Mouse (Mus musculus) midbrain, embryonic 11.5 days (tissue): ENCODE results near the gene Crbn. TPM values are rescaled to one million over a fixed set of nuclear protein-coding genes. Genes with fewer than 3 reads are reported as not detected.

ENCODE experiments used
- ATAC-seq: fragments of 200-750 bp; cut with Nextera tagmentation; 2 replicates; pipeline ENCODE4 v1.8.0; 2017; ENCODE audit warnings: moderate TSS enrichment, moderate library complexity; ENCODE audit not compliant: low FRiP score
- DNase-seq: peaks from one replicate; pipeline ENCODE4 v3.0.0; 2015; ENCODE audit warnings: low spot score; ENCODE audit errors: missing footprints
- H3K27ac ChIP-seq: fragments of 300-500 bp; sonication (generic); 2 replicates; pipeline ENCODE4 v1.5.1; 2014; ENCODE audit warnings: low read depth, low read length
- H3K27me3 ChIP-seq: fragments of 300-500 bp; sonication (generic); 2 replicates; pipeline ENCODE4 v1.6.1; 2014; ENCODE audit warnings: mild to moderate bottlenecking, low read length, moderate library complexity, mixed read lengths; ENCODE audit not compliant: control insufficient read depth, insufficient read depth
- H3K36me3 ChIP-seq: fragments of 300-500 bp; sonication (generic); 2 replicates; pipeline ENCODE4 v1.6.1; 2014; ENCODE audit warnings: mild to moderate bottlenecking, low read length, moderate library complexity, mixed read lengths; ENCODE audit not compliant: control insufficient read depth, insufficient read depth
- H3K4me1 ChIP-seq: fragments of 300-500 bp; sonication (generic); 2 replicates; pipeline ENCODE4 v1.6.1; 2014; ENCODE audit warnings: low read length; ENCODE audit not compliant: control insufficient read depth, insufficient read depth
- H3K4me2 ChIP-seq: fragments of 300-500 bp; sonication (generic); 2 replicates; pipeline ENCODE4 v1.6.1; 2014; ENCODE audit warnings: mild to moderate bottlenecking, moderate library complexity
- H3K4me3 ChIP-seq: fragments of 300-500 bp; sonication (generic); 2 replicates; pipeline ENCODE4 v1.5.1; 2014; ENCODE audit warnings: low read depth, low read length
- H3K9ac ChIP-seq: fragments of 300-500 bp; sonication (generic); 2 replicates; pipeline ENCODE4 v1.6.1; 2014; ENCODE audit warnings: low read length
- H3K9me3 ChIP-seq: fragments of 300-500 bp; sonication (generic); 2 replicates; pipeline ENCODE4 v1.6.1; 2016; ENCODE audit warnings: low read length; ENCODE audit not compliant: control insufficient read depth
- WGBS: fragments of 180-500 bp; shearing (Covaris S2); extraction: QIAGEN DNeasy Blood & Tissue Kit; methylation state at CpG from one replicate; pipeline ENCODE4 v1.1.7; 2014; 5-methylcytosine and 5-hydroxymethylcytosine counted together
- polyA plus RNA-seq: library from polyadenylated mRNA; unstranded; fragments of >200 nt; fragmentation: Nextera tagmentation; extraction: Ambion mirVana; gene quantifications from 2 replicates; pipeline ENCODE4 v1.2.1, GENCODE M21; 2014

Crbn gene
- polyA plus RNA-seq, 1 experiment from 2014 or later = 58.1 TPM

- ATAC-seq (no peak), DNase-seq (no peak)
- Histone ChIP-seq H3K9ac (no peak within 1 kb of the TSS), H3K4me3 (no peak within 1 kb of the TSS), H3K27me3 (no peaks in the 10 kb centered on the region), H3K4me2 (no peak within 1 kb of the TSS), H3K9me3 (no peaks in the 10 kb centered on the region), H3K27ac (no peak within 1 kb of the TSS), H3K36me3 (no peaks in the 10 kb centered on the region), H3K4me1 (no peaks in the 10 kb centered on the region)
- WGBS = 78% methylated on average over 6 of the region's 6 CpGs
Observed at GRCm38 (mm10) chr6:106748887-106749388, 50.9 kb downstream of the Crbn start, which contains the start of gene Il5ra. TSS of gene Il5ra (minus strand) at chr6:106749037.

- Histone ChIP-seq H3K4me2 (no peak overlapping the region), H3K9ac (no peak overlapping the region), H3K27ac (no peak overlapping the region), H3K4me1 (no peaks in the 10 kb centered on the region), H3K27me3 (no peaks in the 10 kb centered on the region), H3K36me3 (no peaks in the 10 kb centered on the region), H3K4me3 (no peak overlapping the region), H3K9me3 (no peaks in the 10 kb centered on the region)
- no peak for DNase-seq
- no peak for ATAC-seq
- 80% methylated on average over 3 of the region's 3 CpGs for WGBS
Observed at GRCm38 (mm10) chr6:106747804-106748203, 52.1 kb downstream of the Crbn start.

DNA sequence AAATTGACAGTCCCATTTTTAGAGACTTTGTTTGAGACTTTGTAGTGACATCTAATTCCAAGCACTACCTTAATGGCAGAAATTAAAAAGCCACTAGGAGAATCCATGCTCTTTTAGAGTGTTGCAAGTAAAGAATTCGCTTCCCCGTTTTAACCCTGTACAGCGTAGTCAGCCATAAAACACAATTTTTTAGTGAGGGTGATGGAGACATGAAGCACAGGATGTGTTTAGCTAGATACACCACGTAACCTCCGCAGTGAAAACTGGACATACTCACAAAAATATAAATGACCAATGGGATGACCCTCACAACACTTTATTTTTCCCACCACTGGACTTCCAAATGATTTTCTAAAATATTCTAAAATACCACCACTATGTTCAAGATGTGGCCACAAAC, 52.6 kb downstream of the Crbn start:
- 98% methylated on average over 5 of the region's 5 CpGs for WGBS
- Histone ChIP-seq H3K27me3 (no peaks in the 10 kb centered on the region), H3K4me2 (no peak overlapping the region), H3K36me3 (no peaks in the 10 kb centered on the region), H3K4me1 (no peaks in the 10 kb centered on the region), H3K9ac (no peak overlapping the region), H3K9me3 (no peaks in the 10 kb centered on the region), H3K27ac (no peak overlapping the region), H3K4me3 (no peak overlapping the region)
- ATAC-seq = no peak
- no peak for DNase-seq

- Histone ChIP-seq H3K9ac (no peak overlapping the region), H3K4me1 (no peaks in the 10 kb centered on the region), H3K27ac (no peak overlapping the region), H3K4me3 (no peak overlapping the region), H3K27me3 (no peaks in the 10 kb centered on the region), H3K36me3 (no peaks in the 10 kb centered on the region), H3K9me3 (no peaks in the 10 kb centered on the region), H3K4me2 (no peak overlapping the region)
- ATAC-seq = no peak
- no peak for DNase-seq
- WGBS = 86% methylated on average over 7 of the region's 7 CpGs
Observed at GRCm38 (mm10) chr6:106745673-106746394, 54.0 kb downstream of the Crbn start.

GRCm38 (mm10) chr6:106743556-106744233, 56.2 kb downstream of the Crbn start:
- H3K27me3 ChIP-seq = no peaks in the 10 kb centered on the region
- no peaks in the 10 kb centered on the region for H3K9me3 ChIP-seq
- no peak overlapping the region for H3K4me2 ChIP-seq
- no peak for DNase-seq
- H3K9ac ChIP-seq = no peak overlapping the region
- ATAC-seq = no peak
- WGBS = 77% methylated on average over 7 of the region's 7 CpGs
- no peak overlapping the region for H3K27ac ChIP-seq
- H3K36me3 ChIP-seq = no peaks in the 10 kb centered on the region
- no peak overlapping the region for H3K4me3 ChIP-seq
- no peaks in the 10 kb centered on the region for H3K4me1 ChIP-seq

GRCm38 (mm10) chr6:106740244-106740825, 59.5 kb downstream of the Crbn start:
- Histone ChIP-seq H3K36me3 (no peaks in the 10 kb centered on the region), H3K27ac (no peak overlapping the region), H3K9ac (no peak overlapping the region), H3K4me2 (no peak overlapping the region), H3K27me3 (no peaks in the 10 kb centered on the region), H3K9me3 (no peaks in the 10 kb centered on the region), H3K4me3 (no peak overlapping the region), H3K4me1 (no peaks in the 10 kb centered on the region)
- 96% methylated on average over 1 of the region's 1 CpGs for WGBS
- ATAC-seq (no peak), DNase-seq (no peak)

GRCm38 (mm10) chr6:106738229-106738628, 61.6 kb downstream of the Crbn start:
- Histone ChIP-seq H3K4me1 (no peaks in the 10 kb centered on the region), H3K4me3 (no peak overlapping the region), H3K9me3 (no peaks in the 10 kb centered on the region), H3K9ac (no peak overlapping the region), H3K36me3 (no peaks in the 10 kb centered on the region), H3K27me3 (no peaks in the 10 kb centered on the region), H3K4me2 (no peak overlapping the region), H3K27ac (no peak overlapping the region)
- WGBS = 81% methylated on average over 3 of the region's 3 CpGs
- ATAC-seq = no peak
- no peak for DNase-seq

DNA sequence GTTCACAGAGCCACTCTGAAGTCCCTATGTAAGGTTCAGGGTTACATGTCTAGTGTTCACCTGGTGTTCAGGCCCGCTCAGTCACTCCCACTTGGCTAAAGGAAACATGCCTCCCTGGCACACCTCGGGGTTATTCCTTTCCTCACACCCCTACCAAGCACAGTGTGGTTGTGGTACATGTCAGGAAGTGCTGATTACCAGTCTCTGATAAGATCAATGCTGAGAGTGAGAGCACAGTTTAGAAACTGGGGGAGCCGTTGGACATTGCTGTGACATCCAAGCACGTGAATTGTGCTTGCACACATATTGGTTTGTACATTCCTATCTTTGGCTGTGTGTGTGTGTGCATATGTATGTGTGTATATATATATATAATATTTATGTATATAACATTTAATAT, 67.3 kb downstream of the Crbn start:
- no peaks in the 10 kb centered on the region for H3K36me3 ChIP-seq
- 88% methylated on average over 4 of the region's 4 CpGs for whole genome bisulfite sequencing
- H3K27ac ChIP-seq = no peak overlapping the region
- no peaks in the 10 kb centered on the region for H3K27me3 ChIP-seq
- H3K9ac ChIP-seq = no peak overlapping the region
- H3K4me3 ChIP-seq = no peak overlapping the region
- H3K4me2 ChIP-seq = no peak overlapping the region
- no peaks in the 10 kb centered on the region for H3K9me3 ChIP-seq
- H3K4me1 ChIP-seq = no peaks in the 10 kb centered on the region
- DNase-seq (no peak), ATAC-seq (no peak)
